Mouse (Mus musculus) liver, postnatal 0 days (tissue): ENCODE results near the gene Arfgef3. TPM values are rescaled to one million over a fixed set of nuclear protein-coding genes. Genes with fewer than 3 reads are reported as not detected.

Experiments used
- ATAC-seq: fragments of 200-750 bp; cut with Nextera tagmentation; 2 replicates; pipeline ENCODE4 v1.8.0; 2017; ENCODE audit warnings: mild to moderate bottlenecking, moderate library complexity
- DNase-seq: peaks from one replicate; pipeline ENCODE4 v3.0.0-alpha.2; 2016
- H3K27ac ChIP-seq: fragments of 300-500 bp; sonication (generic); 2 replicates; pipeline ENCODE4 v1.5.1; 2014; ENCODE audit warnings: antibody characterized with exemption, moderate library complexity, mild to moderate bottlenecking, low read depth
- H3K27me3 ChIP-seq: fragments of 300-500 bp; sonication (generic); 2 replicates; pipeline ENCODE4 v1.6.1; 2014; ENCODE audit warnings: low read length, control low read depth, mixed read lengths; ENCODE audit not compliant: insufficient read depth
- H3K36me3 ChIP-seq: fragments of 300-500 bp; sonication (generic); replicated peaks from 2 replicates; pipeline ENCODE4 v1.6.1; 2014; ENCODE audit warnings: mild to moderate bottlenecking, control low read depth, low read length, moderate library complexity, mixed read lengths; ENCODE audit not compliant: insufficient read depth
- H3K4me1 ChIP-seq: fragments of 300-500 bp; sonication (generic); 2 replicates; pipeline ENCODE4 v1.6.1; 2014; ENCODE audit warnings: antibody characterized with exemption, mild to moderate bottlenecking, control low read depth; ENCODE audit not compliant: insufficient read depth
- H3K4me2 ChIP-seq: fragments of 300-500 bp; sonication (generic); 2 replicates; pipeline ENCODE4 v1.6.1; 2014; ENCODE audit warnings: low read depth, mild to moderate bottlenecking, low read length, moderate library complexity, mixed read lengths
- H3K4me3 ChIP-seq: fragments of 300-500 bp; sonication (generic); 2 replicates; pipeline ENCODE4 v1.5.1; 2014; ENCODE audit warnings: low read depth, low read length
- H3K9ac ChIP-seq: fragments of 300-500 bp; sonication (generic); replicated peaks from 2 replicates; pipeline ENCODE4 v1.6.1; 2014; ENCODE audit warnings: mild to moderate bottlenecking, moderate library complexity
- H3K9me3 ChIP-seq: fragments of 300-500 bp; sonication (generic); 2 replicates; pipeline ENCODE4 v1.6.1; 2016; ENCODE audit warnings: mild to moderate bottlenecking, control low read depth, low read length, mixed read lengths
- CTCF ChIP-seq: sonication (generic); IDR thresholded peaks from 2 replicates; pipeline ENCODE4 v1.5.1; 2016; ENCODE audit warnings: antibody characterized with exemption, low read depth
- EP300 ChIP-seq: IDR thresholded peaks from 2 replicates; pipeline ENCODE4 v1.6.1; 2016; ENCODE audit warnings: antibody characterized with exemption, low read depth, mild to moderate bottlenecking
- WGBS: fragments of 180-500 bp; shearing (Covaris S2); extraction: QIAGEN DNeasy Blood & Tissue Kit; methylation state at CpG from one replicate; pipeline ENCODE4 v1.1.7; 2014; ENCODE audit not compliant: insufficient replicate concordance; 5-methylcytosine and 5-hydroxymethylcytosine counted together
- polyA plus RNA-seq: library from polyadenylated mRNA; unstranded; fragments of >200 nt; fragmentation: Nextera tagmentation; extraction: Ambion mirVana; gene quantifications from 2 replicates; pipeline ENCODE4 v1.2.1, GENCODE M21; 2015

The Arfgef3 gene
- polyA plus RNA-seq, 1 experiment from 2014 or later: 0.01 TPM

GRCm38 (mm10) chr10:18664016-18664415, 79.7 kb downstream of the Arfgef3 start:
- no peaks in the 10 kb centered on the region for H3K4me1 ChIP-seq
- 67% methylated on average over 2 of the region's 2 CpGs for WGBS

GRCm38 (mm10) chr10:18661606-18662220, 82.0 kb downstream of the Arfgef3 start:
- no peak overlapping the region for H3K4me3 ChIP-seq
- ATAC-seq (no peak), DNase-seq (no peak)
- no peaks in the 10 kb centered on the region for H3K4me1 ChIP-seq
- H3K4me2 ChIP-seq: no peak overlapping the region
- no peaks in the 10 kb centered on the region for H3K36me3 ChIP-seq
- H3K9ac ChIP-seq: no peak overlapping the region
- H3K9me3 ChIP-seq: no peaks in the 10 kb centered on the region
- no peak overlapping the region for H3K27ac ChIP-seq
- 79% methylated on average over 1 of the region's 1 CpGs for WGBS
- no peaks in the 10 kb centered on the region for H3K27me3 ChIP-seq
- TF ChIP-seq EP300 (no peak), CTCF (no peak)

More at GRCm38 (mm10) chr10:18664016-18664415, 79.7 kb downstream of the Arfgef3 start:
- no peaks in the 10 kb centered on the region for H3K27me3 ChIP-seq
- ATAC-seq (no peak), DNase-seq (no peak)
- H3K4me2 ChIP-seq: no peak overlapping the region
- TF ChIP-seq EP300: no peak
- no peaks in the 10 kb centered on the region for H3K9me3 ChIP-seq
- H3K9ac ChIP-seq: no peak overlapping the region
- no peaks in the 10 kb centered on the region for H3K36me3 ChIP-seq
- no peak overlapping the region for H3K27ac ChIP-seq
- no peak overlapping the region for H3K4me3 ChIP-seq

DNA sequence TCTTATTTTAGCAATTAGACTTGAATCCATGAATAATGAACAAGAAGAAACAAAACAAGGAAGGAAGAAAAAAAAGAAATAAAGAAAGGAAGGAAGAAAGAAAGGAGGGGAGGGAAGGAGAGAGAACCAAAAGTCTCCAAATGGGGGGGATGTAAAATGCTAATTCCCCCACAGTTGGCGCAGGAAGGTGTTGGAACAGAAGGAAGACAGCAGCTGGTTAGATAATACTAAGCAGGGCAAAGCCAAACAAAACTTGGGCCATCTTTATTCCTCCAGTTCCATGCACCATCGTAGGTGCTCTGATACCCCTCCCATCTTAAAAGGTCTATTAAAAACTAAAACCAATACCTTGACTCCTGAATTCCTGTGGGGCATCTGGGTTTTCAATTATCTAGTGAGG, 82.8 kb downstream of the Arfgef3 start:
- Histone ChIP-seq H3K4me1 (no peaks in the 10 kb centered on the region), H3K9ac (no peak overlapping the region), H3K36me3 (no peaks in the 10 kb centered on the region), H3K4me2 (no peak overlapping the region), H3K4me3 (no peak overlapping the region), H3K27me3 (no peaks in the 10 kb centered on the region), H3K27ac (no peak overlapping the region), H3K9me3 (no peaks in the 10 kb centered on the region)
- ATAC-seq (no peak), DNase-seq (no peak)
- no peak for TF ChIP-seq EP300
- no peak for TF ChIP-seq CTCF
- 67% methylated on average over 2 of the region's 2 CpGs for WGBS

DNA sequence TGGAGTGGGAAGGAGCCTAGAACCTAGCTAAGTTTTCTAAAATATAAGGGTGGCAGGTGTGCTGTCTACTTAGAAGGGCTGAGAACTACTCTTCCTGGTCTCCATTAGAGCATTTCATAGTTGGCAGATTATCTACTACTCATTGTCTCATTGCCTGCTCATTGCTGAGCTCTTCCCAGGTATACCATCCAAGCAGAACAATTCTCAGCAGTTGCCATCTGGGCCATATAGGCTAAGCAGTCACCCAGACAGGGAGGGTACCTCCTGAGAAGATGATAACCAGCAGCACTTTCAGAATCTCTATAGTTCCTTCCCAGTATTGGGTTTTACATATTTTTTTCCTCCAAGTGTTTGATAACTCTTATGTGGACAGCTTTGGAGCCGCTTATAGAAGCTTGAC, 86.2 kb downstream of the Arfgef3 start:
- no peak for DNase-seq
- no peak for ATAC-seq
- H3K27me3 ChIP-seq: no peaks in the 10 kb centered on the region
- H3K27ac ChIP-seq: no peak overlapping the region
- no peaks in the 10 kb centered on the region for H3K36me3 ChIP-seq
- H3K9ac ChIP-seq: no peak overlapping the region
- H3K4me2 ChIP-seq: no peak overlapping the region
- no peak overlapping the region for H3K4me3 ChIP-seq
- WGBS: 89% methylated on average over 1 of the region's 1 CpGs
- no peaks in the 10 kb centered on the region for H3K4me1 ChIP-seq
- H3K9me3 ChIP-seq: no peaks in the 10 kb centered on the region
- TF ChIP-seq EP300 (no peak), CTCF (no peak)

DNA sequence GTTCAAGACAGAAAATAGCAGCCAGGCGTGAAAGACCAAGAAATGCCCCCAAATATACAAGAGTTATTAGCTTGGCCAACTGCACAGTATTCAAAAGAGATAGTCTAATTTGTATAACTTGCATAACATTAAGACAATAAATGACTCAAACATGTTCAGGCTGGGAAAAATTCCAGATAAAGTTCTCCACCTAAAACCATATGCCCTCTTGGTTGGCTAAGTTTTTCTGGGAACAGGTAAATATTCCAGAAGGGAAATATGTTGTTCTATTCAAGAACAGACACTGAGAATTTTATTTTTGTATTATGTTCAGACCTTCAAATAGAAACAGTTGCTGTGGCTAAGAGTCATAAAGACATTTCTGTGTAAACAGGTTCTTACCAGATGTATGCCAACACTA, 96.7 kb downstream of the Arfgef3 start:
- Histone ChIP-seq H3K4me1 (no peaks in the 10 kb centered on the region), H3K4me2 (no peak overlapping the region), H3K27me3 (no peaks in the 10 kb centered on the region), H3K9ac (no peak overlapping the region), H3K27ac (no peak overlapping the region), H3K36me3 (no peaks in the 10 kb centered on the region), H3K4me3 (no peak overlapping the region), H3K9me3 (no peaks in the 10 kb centered on the region)
- ATAC-seq: no peak
- TF ChIP-seq CTCF (no peak), EP300 (no peak)
- 75% methylated on average over 1 of the region's 1 CpGs for WGBS
- DNase-seq: no peak

- TF ChIP-seq EP300: no peak
- TF ChIP-seq CTCF: no peak
- Histone ChIP-seq H3K36me3 (no peaks in the 10 kb centered on the region), H3K27ac (no peak overlapping the region), H3K27me3 (no peaks in the 10 kb centered on the region), H3K4me2 (no peak overlapping the region), H3K9me3 (no peaks in the 10 kb centered on the region), H3K4me3 (no peak overlapping the region), H3K4me1 (no peaks in the 10 kb centered on the region), H3K9ac (no peak overlapping the region)
- WGBS: 72% methylated on average over 10 of the region's 10 CpGs
- ATAC-seq (no peak), DNase-seq (no peak)
Measured at GRCm38 (mm10) chr10:18646035-18646434, 97.7 kb downstream of the Arfgef3 start.

- Histone ChIP-seq H3K9me3 (no peaks in the 10 kb centered on the region), H3K27me3 (no peaks in the 10 kb centered on the region)
Measured at GRCm38 (mm10) chr10:18644346-18644745, 99.4 kb downstream of the Arfgef3 start.

More at GRCm38 (mm10) chr10:18644346-18644745, 99.4 kb downstream of the Arfgef3 start:
- no peak overlapping the region for H3K27ac ChIP-seq
- no peaks in the 10 kb centered on the region for H3K4me1 ChIP-seq
- DNase-seq (no peak), ATAC-seq (no peak)
- H3K36me3 ChIP-seq: no peaks in the 10 kb centered on the region
- WGBS: 86% methylated on average over 1 of the region's 1 CpGs
- H3K9ac ChIP-seq: no peak overlapping the region
- no peak overlapping the region for H3K4me2 ChIP-seq
- TF ChIP-seq EP300: no peak
- no peak for TF ChIP-seq CTCF
- no peak overlapping the region for H3K4me3 ChIP-seq
